Mouse (Mus musculus) midbrain, embryonic 11.5 days (tissue): ENCODE data around the gene Dnal1. TPM values are rescaled to one million over a fixed set of nuclear protein-coding genes. Genes with fewer than 3 reads are reported as not detected.

Experiments used
- ATAC-seq: fragments of 200-750 bp; cut with Nextera tagmentation; 2 replicates; pipeline ENCODE4 v1.8.0; 2017; ENCODE audit warnings: moderate TSS enrichment, moderate library complexity; ENCODE audit not compliant: low FRiP score
- DNase-seq: peaks from one replicate; pipeline ENCODE4 v3.0.0; 2015; ENCODE audit warnings: low spot score; ENCODE audit errors: missing footprints
- H3K27ac ChIP-seq: fragments of 300-500 bp; sonication (generic); 2 replicates; pipeline ENCODE4 v1.5.1; 2014; ENCODE audit warnings: low read depth, low read length
- H3K27me3 ChIP-seq: fragments of 300-500 bp; sonication (generic); 2 replicates; pipeline ENCODE4 v1.6.1; 2014; ENCODE audit warnings: mild to moderate bottlenecking, low read length, moderate library complexity, mixed read lengths; ENCODE audit not compliant: control insufficient read depth, insufficient read depth
- H3K36me3 ChIP-seq: fragments of 300-500 bp; sonication (generic); 2 replicates; pipeline ENCODE4 v1.6.1; 2014; ENCODE audit warnings: mild to moderate bottlenecking, low read length, moderate library complexity, mixed read lengths; ENCODE audit not compliant: control insufficient read depth, insufficient read depth
- H3K4me1 ChIP-seq: fragments of 300-500 bp; sonication (generic); 2 replicates; pipeline ENCODE4 v1.6.1; 2014; ENCODE audit warnings: low read length; ENCODE audit not compliant: control insufficient read depth, insufficient read depth
- H3K4me2 ChIP-seq: fragments of 300-500 bp; sonication (generic); 2 replicates; pipeline ENCODE4 v1.6.1; 2014; ENCODE audit warnings: mild to moderate bottlenecking, moderate library complexity
- H3K4me3 ChIP-seq: fragments of 300-500 bp; sonication (generic); 2 replicates; pipeline ENCODE4 v1.5.1; 2014; ENCODE audit warnings: low read depth, low read length
- H3K9ac ChIP-seq: fragments of 300-500 bp; sonication (generic); 2 replicates; pipeline ENCODE4 v1.6.1; 2014; ENCODE audit warnings: low read length
- H3K9me3 ChIP-seq: fragments of 300-500 bp; sonication (generic); 2 replicates; pipeline ENCODE4 v1.6.1; 2016; ENCODE audit warnings: low read length; ENCODE audit not compliant: control insufficient read depth
- WGBS: fragments of 180-500 bp; shearing (Covaris S2); extraction: QIAGEN DNeasy Blood & Tissue Kit; methylation state at CpG from one replicate; pipeline ENCODE4 v1.1.7; 2014; 5-methylcytosine and 5-hydroxymethylcytosine counted together
- polyA plus RNA-seq: library from polyadenylated mRNA; unstranded; fragments of >200 nt; fragmentation: Nextera tagmentation; extraction: Ambion mirVana; gene quantifications from 2 replicates; pipeline ENCODE4 v1.2.1, GENCODE M21; 2014

The Dnal1 gene
- polyA plus RNA-seq, 1 experiment from 2014 or later, result 4.9 TPM

GRCm38 (mm10) chr12:84174190-84174811 lies 60.1 kb downstream of the Dnal1 start:
- H3K27ac ChIP-seq, result no peak overlapping the region
- no peaks in the 10 kb centered on the region for H3K27me3 ChIP-seq
- H3K4me1 ChIP-seq, result peaks cover 24% of the 10 kb centered on the region
- DNase-seq, result no peak
- no peak overlapping the region for H3K9ac ChIP-seq
- ATAC-seq, result no peak
- WGBS, result 87% methylated on average over 9 of the region's 9 CpGs
- H3K4me3 ChIP-seq, result no peak overlapping the region
- H3K36me3 ChIP-seq, result peaks cover 3% of the 10 kb centered on the region; the same call in 1 of the 2 replicates
- H3K9me3 ChIP-seq, result no peaks in the 10 kb centered on the region
- no peak overlapping the region for H3K4me2 ChIP-seq

DNA sequence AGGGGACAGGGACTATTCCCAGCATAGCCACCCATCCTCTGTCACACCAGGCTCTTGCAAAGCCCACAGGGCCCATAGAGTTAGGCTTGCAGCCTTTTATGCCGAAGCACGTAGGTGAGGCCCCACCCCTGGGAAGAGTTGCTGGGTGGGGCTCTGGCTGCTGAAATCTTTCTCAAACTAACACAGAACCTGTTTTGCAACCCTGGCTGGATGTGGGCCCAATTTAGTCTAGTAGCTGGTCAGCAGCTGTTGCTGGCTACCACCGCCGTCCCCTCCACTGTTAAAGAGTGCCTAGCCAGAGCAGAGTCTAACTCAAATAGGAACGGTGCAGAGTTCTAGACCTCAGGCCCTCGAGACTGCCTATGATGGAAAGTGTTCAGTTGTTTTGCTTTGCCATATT lies 60.7 kb downstream of the Dnal1 start:
- H3K9ac ChIP-seq, result no peak overlapping the region
- DNase-seq, result no peak
- 92% methylated on average over 6 of the region's 6 CpGs for WGBS
- H3K4me1 ChIP-seq, result peaks cover 24% of the 10 kb centered on the region
- no peak overlapping the region for H3K4me2 ChIP-seq
- H3K27me3 ChIP-seq, result no peaks in the 10 kb centered on the region
- no peak overlapping the region for H3K27ac ChIP-seq
- H3K9me3 ChIP-seq, result no peaks in the 10 kb centered on the region
- ATAC-seq, result no peak
- H3K36me3 ChIP-seq, result peaks cover 3% of the 10 kb centered on the region; the same call in 1 of the 2 replicates
- H3K4me3 ChIP-seq, result no peak overlapping the region

DNA sequence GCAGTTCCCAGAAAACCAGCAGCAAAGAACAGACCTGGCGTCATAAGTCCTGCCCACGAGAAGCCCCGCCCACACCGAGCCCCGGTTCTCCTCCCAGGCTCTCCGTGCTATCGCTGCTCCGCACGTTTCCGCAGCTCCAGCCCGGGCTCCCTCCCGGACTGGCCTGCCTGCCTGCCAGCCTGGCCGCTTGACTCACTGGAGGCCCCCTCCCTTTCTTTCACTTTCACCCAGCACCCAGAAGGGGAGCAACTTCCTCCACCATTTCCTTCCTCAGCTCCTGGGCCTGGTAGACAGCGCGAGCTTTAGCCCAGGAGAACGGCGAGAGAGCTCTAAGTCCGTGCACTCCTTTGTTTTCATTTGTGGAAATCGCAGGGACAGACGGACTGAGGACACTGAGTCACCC lies 61.5 kb downstream of the Dnal1 start:
- peaks cover 24% of the 10 kb centered on the region for H3K4me1 ChIP-seq
- WGBS, result 1% methylated on average over 20 of the region's 20 CpGs

GRCm38 (mm10) chr12:84176126-84176769 lies 62.1 kb downstream of the Dnal1 start:
- no peak for DNase-seq
- Histone ChIP-seq H3K27me3 (no peaks in the 10 kb centered on the region), H3K27ac (peak overlapping the region; percentile 69), H3K4me1 (peaks cover 29% of the 10 kb centered on the region), H3K4me3 (peak overlapping the region; percentile 30), H3K4me2 (peak overlapping the region; percentile 55), H3K36me3 (peaks cover 3% of the 10 kb centered on the region; the same call in 1 of the 2 replicates), H3K9me3 (no peaks in the 10 kb centered on the region), H3K9ac (peak overlapping the region; percentile 69)
- 3% methylated on average over 13 of the region's 13 CpGs for WGBS
- ATAC-seq, result peak; percentile 59

More for the DNA sequence above, 61.5 kb downstream of the Dnal1 start:
- H3K4me2 ChIP-seq, result peak overlapping the region; percentile 55
- peak overlapping the region; percentile 30 for H3K4me3 ChIP-seq
- peak overlapping the region; percentile 69 for H3K9ac ChIP-seq
- ATAC-seq (peak; percentile 83), DNase-seq (peak; percentile 94)
- no peaks in the 10 kb centered on the region for H3K27me3 ChIP-seq
- peaks cover 3% of the 10 kb centered on the region; the same call in 1 of the 2 replicates for H3K36me3 ChIP-seq
- peak overlapping the region; percentile 69 for H3K27ac ChIP-seq
- H3K9me3 ChIP-seq, result no peaks in the 10 kb centered on the region

- Histone ChIP-seq H3K27me3 (no peaks in the 10 kb centered on the region), H3K36me3 (peaks cover 3% of the 10 kb centered on the region; the same call in 1 of the 2 replicates), H3K27ac (no peak overlapping the region), H3K9me3 (no peaks in the 10 kb centered on the region), H3K4me2 (no peak overlapping the region), H3K9ac (peak overlapping the region; percentile 31; the same call in 1 of the 2 replicates), H3K4me1 (peaks cover 32% of the 10 kb centered on the region), H3K4me3 (no peak overlapping the region)
- 36% methylated on average over 6 of the region's 6 CpGs for WGBS
- DNase-seq (peak; percentile 85), ATAC-seq (no peak)
Observed at GRCm38 (mm10) chr12:84176886-84177765, 63.0 kb downstream of the Dnal1 start.

- Histone ChIP-seq H3K36me3 (peaks cover 1% of the 10 kb centered on the region; the same call in 1 of the 2 replicates), H3K4me1 (peaks cover 32% of the 10 kb centered on the region), H3K27me3 (no peaks in the 10 kb centered on the region), H3K9me3 (no peaks in the 10 kb centered on the region), H3K4me2 (no peak overlapping the region), H3K4me3 (no peak overlapping the region), H3K27ac (no peak overlapping the region), H3K9ac (no peak overlapping the region)
- no peak for ATAC-seq
- DNase-seq, result no peak
- 70% methylated on average over 1 of the region's 1 CpGs for WGBS
Observed at GRCm38 (mm10) chr12:84178052-84178451, 63.9 kb downstream of the Dnal1 start.

DNA sequence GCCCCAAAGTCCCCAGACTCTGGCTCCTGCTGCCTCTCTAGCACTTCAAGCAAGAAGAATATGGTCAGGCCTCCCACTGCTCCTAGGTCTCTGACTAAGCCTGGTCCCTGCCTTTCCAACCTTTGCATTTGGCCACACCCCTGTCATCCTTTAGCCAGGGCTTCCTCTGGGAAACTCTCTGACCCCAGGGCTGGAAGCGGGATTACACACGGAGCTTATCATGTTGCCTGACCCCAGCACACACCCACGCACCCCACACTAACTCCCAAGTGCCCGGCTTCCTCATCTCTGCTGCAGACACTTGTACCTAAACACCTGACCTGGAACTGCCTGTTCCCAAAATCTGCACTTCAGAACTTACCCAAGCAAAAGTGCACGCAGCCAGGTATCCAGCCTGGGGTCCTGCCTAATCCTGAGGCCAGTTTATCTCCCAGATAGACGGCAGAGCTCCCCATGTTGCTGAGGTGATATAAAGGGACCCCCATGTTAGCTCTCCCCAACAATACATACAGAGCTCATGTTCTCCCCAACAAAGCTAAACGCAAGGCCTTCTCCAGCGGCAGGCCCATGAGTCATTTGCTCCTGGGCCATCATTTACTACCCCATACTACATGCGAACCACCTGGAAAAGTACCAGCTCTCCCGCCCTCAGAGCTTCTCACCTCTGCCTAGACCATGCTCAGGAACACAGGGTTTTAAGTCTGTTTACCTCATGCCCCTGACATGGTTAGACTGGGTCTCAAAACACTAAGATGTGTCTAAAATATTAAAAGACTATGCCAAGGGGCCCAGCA lies 64.7 kb downstream of the Dnal1 start:
- Histone ChIP-seq H3K4me1 (peaks cover 32% of the 10 kb centered on the region), H3K9me3 (no peaks in the 10 kb centered on the region), H3K4me3 (no peak overlapping the region), H3K27me3 (no peaks in the 10 kb centered on the region), H3K9ac (no peak overlapping the region), H3K4me2 (no peak overlapping the region), H3K36me3 (no peaks in the 10 kb centered on the region), H3K27ac (no peak overlapping the region)
- ATAC-seq (no peak), DNase-seq (no peak)
- 66% methylated on average over 10 of the region's 10 CpGs for WGBS

GRCm38 (mm10) chr12:84180090-84180489 lies 65.9 kb downstream of the Dnal1 start:
- ATAC-seq, result no peak
- Histone ChIP-seq H3K4me1 (peaks cover 31% of the 10 kb centered on the region), H3K4me3 (no peak overlapping the region), H3K9me3 (no peaks in the 10 kb centered on the region), H3K27ac (no peak overlapping the region), H3K9ac (no peak overlapping the region), H3K4me2 (no peak overlapping the region), H3K27me3 (no peaks in the 10 kb centered on the region), H3K36me3 (no peaks in the 10 kb centered on the region)
- WGBS, result 86% methylated on average over 3 of the region's 3 CpGs
- no peak for DNase-seq
